Mouse (Mus musculus) lung, postnatal 36 days (tissue): ENCODE measurements around the gene Exog.

Experiments used
- DNase-seq: peaks from one replicate; pipeline ENCODE4 v3.0.0; 2022; ENCODE audit warnings: mixed read lengths

The Exog gene

GRCm38 (mm10) chr9:119510902-119511301 lies 66.2 kb downstream of the Exog start:
- no peak for DNase-seq

- DNase-seq = no peak
These were observed 68.2 kb downstream of the Exog start for GRCm38 (mm10) chr9:119512993-119513392.

GRCm38 (mm10) chr9:119513816-119514215 lies 69.1 kb downstream of the Exog start:
- no peak for DNase-seq

GRCm38 (mm10) chr9:119514986-119515385 lies 70.2 kb downstream of the Exog start:
- no peak for DNase-seq
